Comparison of ENCODE assay signal across 15 mouse cellular contexts in genomic region chr8:117097051-117097563, GRCm38 (mm10). TPM values are rescaled to one million over a fixed set of nuclear protein-coding genes. Genes with fewer than 3 reads are reported as not detected.
DNase-seq lines count a peak whose midpoint lies in the region; ATAC-seq and TF ChIP-seq lines count a peak whose summit lies in the region.
"Had no signal": no experiment of that assay in that cellular context is flagged by ENCODE, and none has a peak within 500 bp of the region (broad histone marks: within the 10 kb centered on the region; RNA-seq: fewer than 3 reads in every experiment).

No protein-coding gene starts in this region.

- DNase-seq in forebrain, embryonic 10.5 days (ENCODE audit: extremely low spot score, low spot score): no peak
- DNase-seq in left cerebral cortex, postnatal 4 days: peak; percentile 11
- DNase-seq in left cerebral cortex, postnatal 25 days (ENCODE audit: low spot score in 2 of 2): no peak
- DNase-seq in midbrain, postnatal 0 days (ENCODE audit: low spot score): peak; percentile 25
- DNase-seq in frontal cortex, postnatal 25 days (ENCODE audit: low spot score in 2 of 2): no peak
- no peak for DNase-seq in gastrocnemius, adult 8-10 months (ENCODE audit: low spot score in 2 of 2)
- DNase-seq: B cell, adult 2 months; gastrocnemius, postnatal 36 days; right cerebral cortex, postnatal 14 days had no signal

- no peak overlapping the region for H3K27ac ChIP-seq in forebrain, embryonic 13.5 days
- H3K27ac ChIP-seq in forebrain, embryonic 10.5 days: no peak overlapping the region
- H3K27ac ChIP-seq in embryonic fibroblast, embryonic 13.5 days (ENCODE audit: insufficient read depth, low read length): peak overlapping the region; percentile 43
- H3K27ac ChIP-seq in midbrain, postnatal 0 days (ENCODE audit: low read depth, low read length): peak overlapping the region; percentile 57
- H3K27ac ChIP-seq: liver, embryonic 15.5 days had no signal

- intact Hi-C loops in left cerebral cortex, postnatal 4 days (cut with DNase I): no loop called here
- intact Hi-C loops in left cerebral cortex, postnatal 25 days (cut with DNase I): no loop called here

- peaks cover 10% of the 10 kb centered on the region; the same call in 1 of the 2 replicates for H3K4me1 ChIP-seq in forebrain, embryonic 13.5 days
- peaks cover 19% of the 10 kb centered on the region for H3K4me1 ChIP-seq in forebrain, embryonic 10.5 days
- 0 out of 2 replicates have a peak, but pooled peaks cover 9% of the 10 kb centered on the region for H3K4me1 ChIP-seq in embryonic fibroblast, embryonic 13.5 days (ENCODE audit: control insufficient read depth, insufficient read depth, low read length)
- H3K4me1 ChIP-seq in midbrain, postnatal 0 days (ENCODE audit: insufficient read depth, low read length): 0 out of 2 replicates have a peak, but pooled peaks cover 7% of the 10 kb centered on the region

- H3K9me3 ChIP-seq in forebrain, embryonic 13.5 days (replicated peaks): no peaks in the 10 kb centered on the region; the same call in none of the 2 replicates
- H3K9me3 ChIP-seq in forebrain, embryonic 10.5 days: peaks cover 3% of the 10 kb centered on the region; the same call in 1 of the 2 replicates
- no peaks in the 10 kb centered on the region for H3K9me3 ChIP-seq in midbrain, postnatal 0 days (ENCODE audit: low read length)

- H3K36me3 ChIP-seq in forebrain, embryonic 13.5 days (ENCODE audit: poor library complexity, severe bottlenecking): no peaks in the 10 kb centered on the region
- H3K36me3 ChIP-seq in forebrain, embryonic 10.5 days (replicated peaks): no peaks in the 10 kb centered on the region
- no peaks in the 10 kb centered on the region for H3K36me3 ChIP-seq in midbrain, postnatal 0 days (ENCODE audit: insufficient read depth, low read length)

- ATAC-seq in forebrain, embryonic 13.5 days: no peak; the same call in 1 of the 2 replicates
- no peak; the same call in 1 of the 2 replicates for ATAC-seq in midbrain, postnatal 0 days (ENCODE audit: low FRiP score)

- 0 out of 2 replicates have a peak overlapping the region, but pooled peaks have one; percentile 15 for H3K4me2 ChIP-seq in forebrain, embryonic 13.5 days
- peak overlapping the region; percentile 12; the same call in 1 of the 2 replicates for H3K4me2 ChIP-seq in midbrain, postnatal 0 days (ENCODE audit: low read depth, low read length, poor library complexity, severe bottlenecking)

- 78% methylated on average over 10 of the region's 10 CpGs for WGBS in forebrain, embryonic 13.5 days
- whole genome bisulfite sequencing in forebrain, embryonic 10.5 days: 86% methylated on average over 10 of the region's 10 CpGs
- 64% methylated on average over 10 of the region's 10 CpGs for WGBS in midbrain, postnatal 0 days

- H3K9ac ChIP-seq in forebrain, embryonic 13.5 days: no peak overlapping the region
- no peak overlapping the region for H3K9ac ChIP-seq in midbrain, postnatal 0 days (replicated peaks; ENCODE audit: low read length, poor library complexity, severe bottlenecking)
- H3K9ac ChIP-seq: liver, embryonic 15.5 days had no signal

- no peak for TF ChIP-seq CTCF in embryonic fibroblast, embryonic 13.5 days (IDR thresholded peaks at IDR 0.05; ENCODE audit: borderline replicate concordance, insufficient read depth, low read length)
- no peak for TF ChIP-seq CTCF in midbrain, postnatal 0 days (IDR thresholded peaks at IDR 0.05)

- H3K4me3 ChIP-seq in forebrain, embryonic 13.5 days: no peak overlapping the region
- H3K4me3 ChIP-seq in forebrain, embryonic 10.5 days: no peak overlapping the region
- no peak overlapping the region for H3K4me3 ChIP-seq in embryonic fibroblast, embryonic 13.5 days (ENCODE audit: insufficient read depth, low read length)
- no peak overlapping the region for H3K4me3 ChIP-seq in midbrain, postnatal 0 days (ENCODE audit: low read depth, low read length)
- H3K4me3 ChIP-seq: liver, embryonic 15.5 days; megakaryocyte, embryonic 14.5 days had no signal

- TF ChIP-seq POLR2A in embryonic fibroblast, embryonic 13.5 days (IDR thresholded peaks at IDR 0.05; ENCODE audit: low read depth, low read length): no peak

- no peaks in the 10 kb centered on the region for H3K27me3 ChIP-seq in forebrain, embryonic 13.5 days
- no peaks in the 10 kb centered on the region for H3K27me3 ChIP-seq in forebrain, embryonic 10.5 days (ENCODE audit: poor library complexity, severe bottlenecking)
- H3K27me3 ChIP-seq in midbrain, postnatal 0 days (ENCODE audit: insufficient read depth, low read length): no peaks in the 10 kb centered on the region
- H3K27me3 ChIP-seq: liver, embryonic 15.5 days had no signal

RNA-seq across cellular contexts. Expression of gene Bco1, which starts 1.5 kb away (rescaled TPM):
- polyA plus RNA-seq in forebrain, embryonic 13.5 days (2015; fragmentation: Nextera tagmentation; extraction: Ambion mirVana): not detected in 2 replicates
- polyA plus RNA-seq in forebrain, embryonic 10.5 days (2016; fragmentation: Nextera tagmentation; extraction: Ambion mirVana): 0.22 and 0.30 TPM in 2 replicates
- total RNA-seq in left cerebral cortex, postnatal 4 days (2021): under 1 TPM in 1 of 2 experiments, not detected in 1; 0.22 TPM
- total RNA-seq in left cerebral cortex, postnatal 25 days (2021): not detected
- polyA plus RNA-seq in embryonic fibroblast, embryonic 13.5 days (2011; ENCODE audit: insufficient read length, low read depth, missing spikeins): 0.22 TPM in 1 of 2 replicates, not detected in the other
- total RNA-seq in midbrain, postnatal 0 days (2014; rRNA removed): 0.14 and 0.27 TPM in 2 replicates
- 0.32 and 0.52 TPM in 2 replicates for polyA plus RNA-seq in midbrain, postnatal 0 days (2015; fragmentation: Nextera tagmentation; extraction: Ambion mirVana)
- total RNA-seq in gastrocnemius, adult 8-10 months (2022): not detected
- polyA plus RNA-seq: heart, embryonic 16.5 days had no signal

RNA-seq across cellular contexts. Expression of gene Pkd1l2, which starts 14.9 kb away (rescaled TPM):
- 0.04 TPM in 1 of 2 replicates, not detected in the other for polyA plus RNA-seq in forebrain, embryonic 13.5 days (2015; fragmentation: Nextera tagmentation; extraction: Ambion mirVana)
- polyA plus RNA-seq in forebrain, embryonic 10.5 days (2016; fragmentation: Nextera tagmentation; extraction: Ambion mirVana): not detected in 2 replicates
- total RNA-seq in left cerebral cortex, postnatal 4 days (2021): not detected
- total RNA-seq in left cerebral cortex, postnatal 25 days (2021): under 1 TPM in 1 of 2 experiments, not detected in 1; 0.07 TPM
- not detected in 2 replicates for polyA plus RNA-seq in embryonic fibroblast, embryonic 13.5 days (2011; ENCODE audit: insufficient read length, low read depth, missing spikeins)
- under 0.01 and 0.42 TPM in 2 replicates for total RNA-seq in midbrain, postnatal 0 days (2014; rRNA removed)
- 0.16 and 0.17 TPM in 2 replicates for polyA plus RNA-seq in midbrain, postnatal 0 days (2015; fragmentation: Nextera tagmentation; extraction: Ambion mirVana)
- under 1 TPM; 0.05 to 0.20 (median 0.14) TPM for total RNA-seq in gastrocnemius, adult 8-10 months (2022)
- polyA plus RNA-seq: heart, embryonic 16.5 days; kidney, embryonic 14.5 days; liver, embryonic 15.5 days had no signal

Comparison
In these comparisons a context has a peak if more than half of its experiments do, and no peak if none do; other contexts are left out.
1. DNase-seq: peak in left cerebral cortex, postnatal 4 days (single experiment) and midbrain, postnatal 0 days (single experiment); none in forebrain, embryonic 10.5 days (single experiment), left cerebral cortex, postnatal 25 days (0 of 2), frontal cortex, postnatal 25 days (0 of 2) and gastrocnemius, adult 8-10 months (0 of 2).
2. H3K27ac ChIP-seq: peak in embryonic fibroblast, embryonic 13.5 days (single experiment) and midbrain, postnatal 0 days (single experiment); none in forebrain, embryonic 13.5 days (single experiment) and forebrain, embryonic 10.5 days (single experiment).